Mouse (Mus musculus) heart, postnatal 10 days (tissue): ENCODE data around the gene Crb2. TPM values are rescaled to one million over a fixed set of nuclear protein-coding genes. Genes with fewer than 3 reads are reported as not detected.
A peak's percentile ranks its signal among the peaks of the same experiment; 100 is the strongest.

Source experiments
- DNase-seq, 2 experiments: peaks; one replicate each; pipeline ENCODE4 v3.0.0; 2021
- intact Hi-C: fragments of 180-260 bp; cut with DNase I; formaldehyde crosslinking; loops from one replicate; pipeline ENCODE4 v1.15.1; 2025
- total RNA-seq, 2 experiments: library from RNA; stranded (reverse); gene quantifications; 2 replicates each; pipeline ENCODE4 v1.2.3; 2021

The Crb2 gene
- 1 to 10 TPM in 1 of 2 experiments, under 1 TPM in 1; 0.96 to 1.7 TPM for total RNA-seq

DNA sequence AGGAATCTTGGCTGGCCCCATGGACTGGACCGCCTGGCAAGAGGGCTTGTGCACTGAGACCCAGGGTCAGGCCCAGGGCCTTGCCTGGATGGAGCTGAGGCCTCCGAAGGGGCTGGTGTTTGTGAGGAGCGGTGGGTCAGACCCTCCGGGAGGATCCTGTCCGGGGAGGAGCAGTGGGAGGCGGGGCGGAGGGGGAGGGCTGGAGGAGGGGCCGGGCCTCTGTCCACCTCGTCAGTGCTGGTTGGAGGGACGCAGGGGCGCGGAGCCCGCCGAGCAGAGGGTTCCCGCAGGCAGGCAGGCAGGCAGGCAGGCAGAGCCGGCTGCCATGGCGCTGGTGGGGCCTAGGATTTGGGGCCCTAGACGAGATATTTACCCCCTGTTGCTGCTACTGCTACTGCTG lies at the start of gene Crb2:
Crb2 (plus strand) TSS at position 234 of the 400 bp plus-strand sequence.
- no peak for DNase-seq
- intact Hi-C loops = loop anchor here (10.0 kb wide), 1 partner anchor 391 kb away; no protein-coding TSS in a partner anchor

GRCm38 (mm10) chr2:37731241-37731801 lies 44.7 kb upstream of the Crb2 start:
- no peak for DNase-seq
- intact Hi-C loops = no loop called here

DNA sequence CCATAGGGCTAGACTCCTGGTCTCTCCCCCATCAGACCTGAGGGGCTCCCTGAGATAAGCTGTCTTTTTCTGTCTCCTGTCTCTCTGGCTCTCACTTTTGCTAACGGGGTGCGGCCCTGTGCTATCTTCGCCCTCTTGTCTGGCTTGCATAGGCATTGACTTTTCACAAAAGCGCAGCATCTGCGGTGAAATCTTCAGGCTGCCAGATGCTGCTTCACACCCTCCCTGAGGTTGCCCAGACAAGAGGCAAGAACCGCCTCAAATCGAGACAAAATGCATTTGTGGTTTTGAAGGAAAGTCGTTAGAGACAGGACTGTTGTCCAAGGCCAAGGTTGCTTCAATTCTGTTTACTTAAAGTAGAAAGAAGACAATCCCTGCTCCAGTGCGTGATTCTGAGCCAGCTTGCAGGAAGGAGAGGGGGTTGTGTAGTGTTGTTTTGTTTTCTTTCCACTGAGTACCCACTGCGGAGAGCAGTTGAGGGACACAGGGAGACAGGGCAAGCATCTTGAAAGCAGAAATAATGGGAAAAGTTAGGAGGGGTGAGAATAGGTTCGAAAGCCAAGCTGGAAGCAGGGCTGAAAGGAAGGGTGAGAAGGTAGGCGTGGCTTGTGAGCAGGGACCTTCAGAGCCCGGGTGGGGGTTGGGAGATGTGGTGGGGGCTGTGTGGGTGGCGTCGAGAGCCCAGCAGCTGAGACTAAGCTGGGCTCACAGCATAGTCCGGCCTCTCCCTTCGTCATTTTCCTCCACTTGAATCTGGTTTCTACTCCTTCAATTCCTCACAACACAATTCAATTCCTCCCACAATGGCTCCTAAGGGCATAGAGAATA lies 40.9 kb upstream of the Crb2 start:
- DNase-seq = peak in 1 of 2 experiments; percentile 47
- intact Hi-C loops = no loop called here

DNA sequence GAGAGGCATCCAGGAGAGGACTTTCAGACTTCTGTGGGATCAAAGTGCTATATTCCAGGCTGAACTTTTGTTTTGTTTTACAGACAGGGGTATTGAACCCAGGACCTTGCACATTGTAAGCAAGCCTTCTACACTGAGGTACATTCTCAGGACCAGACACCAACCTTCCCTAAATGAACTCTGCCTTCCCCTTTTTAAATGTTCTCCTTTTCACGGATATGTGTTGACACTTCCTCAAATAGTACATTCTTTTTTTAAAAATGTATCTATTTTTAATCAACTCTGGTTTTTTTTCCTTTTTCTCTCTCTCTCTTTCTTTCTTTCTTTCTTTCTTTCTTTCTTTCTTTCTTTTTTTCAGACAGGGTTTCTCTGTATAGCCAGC lies 40.3 kb upstream of the Crb2 start:
- DNase-seq = no peak
- intact Hi-C loops = no loop called here

GRCm38 (mm10) chr2:37741806-37742554 lies 34.1 kb upstream of the Crb2 start:
- intact Hi-C loops = no loop called here
- DNase-seq = no peak

DNA sequence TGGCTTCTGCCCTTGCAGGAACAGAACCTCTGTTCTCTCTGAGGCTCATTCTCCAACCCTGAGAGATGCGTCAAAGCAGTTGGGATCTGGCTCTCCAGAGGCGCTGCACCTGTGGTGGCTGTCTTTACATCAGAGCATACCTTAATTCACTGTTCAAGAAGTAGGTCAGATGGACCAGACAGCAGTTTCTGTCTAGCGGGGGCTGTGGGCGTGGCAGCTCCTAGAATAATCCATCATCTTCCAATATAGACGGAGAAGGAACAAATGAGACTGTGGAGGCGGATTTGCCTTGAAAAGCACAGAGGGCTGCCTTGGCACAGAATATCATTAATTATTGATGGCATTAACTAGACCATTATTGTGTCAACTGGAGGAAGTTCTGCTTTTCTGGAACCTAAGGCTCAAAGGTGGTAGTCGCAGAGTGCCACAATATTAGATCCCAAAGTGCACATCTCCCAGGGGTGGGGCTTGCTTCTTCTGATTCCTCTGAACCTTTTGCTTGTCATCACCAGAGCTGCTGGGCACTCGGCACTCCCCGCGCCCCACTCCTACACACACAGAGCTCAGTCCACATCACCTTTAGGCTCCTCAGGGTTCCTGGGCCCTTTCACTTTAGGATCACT lies 31.2 kb upstream of the Crb2 start:
- no peak for DNase-seq
- intact Hi-C loops = no loop called here

GRCm38 (mm10) chr2:37746293-37747049 lies 29.6 kb upstream of the Crb2 start:
- no peak for DNase-seq
- intact Hi-C loops = no loop called here

GRCm38 (mm10) chr2:37747909-37748308 lies 28.1 kb upstream of the Crb2 start:
- DNase-seq = no peak
- intact Hi-C loops = loop anchor here (2.0 kb wide), 1 partner anchor 19 kb away; no protein-coding TSS in a partner anchor

- peak; percentile 58 to 64 for DNase-seq
- intact Hi-C loops = loop anchor here (2.0 kb wide), 1 partner anchor 18 kb away; no protein-coding TSS in a partner anchor
Observed at GRCm38 (mm10) chr2:37748442-37749066, 27.5 kb upstream of the Crb2 start.

GRCm38 (mm10) chr2:37749323-37749722 lies 26.7 kb upstream of the Crb2 start:
- no peak for DNase-seq
- intact Hi-C loops = loop anchor here (2.0 kb wide), 1 partner anchor 17 kb away; no protein-coding TSS in a partner anchor

GRCm38 (mm10) chr2:37751114-37751513 lies 24.9 kb upstream of the Crb2 start:
- intact Hi-C loops = no loop called here
- DNase-seq = no peak

DNA sequence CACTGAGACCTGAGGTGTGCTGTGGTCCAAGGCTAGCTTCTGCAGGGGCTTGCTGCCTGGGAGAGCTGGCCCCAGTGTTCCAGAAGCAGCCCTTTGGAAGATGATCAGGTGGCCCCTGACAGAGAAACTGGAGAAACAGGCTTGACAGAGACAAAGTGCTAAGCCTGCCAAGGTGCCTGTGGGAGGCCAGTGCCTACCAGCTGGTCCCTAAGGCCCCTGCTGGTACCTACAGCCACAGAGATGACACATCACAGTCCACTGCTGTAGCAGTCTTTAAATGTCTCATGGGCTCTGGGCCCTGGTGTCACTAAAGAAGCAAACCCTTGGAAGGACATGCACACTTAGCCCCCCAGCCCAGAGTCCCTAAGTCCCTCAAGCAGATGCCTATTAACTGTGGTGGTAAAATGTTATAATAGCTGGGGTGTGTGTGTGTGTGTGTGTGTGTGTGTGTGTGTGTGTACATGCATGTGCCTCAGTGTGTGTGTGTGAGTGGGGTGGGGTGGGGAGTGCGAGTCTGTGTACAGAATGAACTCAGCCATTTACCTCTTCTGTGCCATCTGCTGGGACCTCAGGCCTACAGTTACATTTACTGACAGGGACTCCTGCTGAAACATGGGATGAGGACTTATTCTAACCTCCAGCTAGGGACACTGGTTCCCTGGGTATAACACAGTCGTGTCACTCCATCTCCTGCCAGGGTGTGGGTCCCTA lies 19.7 kb upstream of the Crb2 start:
- intact Hi-C loops = no loop called here

GRCm38 (mm10) chr2:37757016-37757415 lies 19.0 kb upstream of the Crb2 start:
- intact Hi-C loops = no loop called here
- DNase-seq = no peak

More for the DNA sequence above, 19.7 kb upstream of the Crb2 start:
- DNase-seq = no peak

GRCm38 (mm10) chr2:37757784-37758183 lies 18.3 kb upstream of the Crb2 start:
- intact Hi-C loops = no loop called here
- DNase-seq = no peak

GRCm38 (mm10) chr2:37758343-37759015 lies 17.6 kb upstream of the Crb2 start:
- intact Hi-C loops = no loop called here
- DNase-seq = no peak

DNA sequence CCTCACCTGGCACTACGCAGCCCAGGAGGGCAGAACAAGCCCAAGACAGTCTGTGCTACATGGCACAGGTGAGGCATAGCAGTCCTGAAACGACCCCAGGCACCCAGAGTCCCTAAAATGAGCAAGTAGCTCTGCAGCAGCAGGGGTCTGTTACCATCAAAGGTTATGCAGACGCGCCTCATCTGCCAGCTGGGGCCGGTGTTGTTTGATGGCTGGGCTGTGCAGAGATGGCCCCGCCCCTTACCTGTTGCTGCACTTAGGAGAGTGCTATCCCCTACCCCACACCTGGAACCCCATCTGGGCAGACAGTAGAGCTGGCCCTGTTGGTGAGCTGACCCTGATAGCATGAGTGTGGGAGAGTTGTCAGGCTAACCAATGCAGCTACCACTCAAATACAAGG lies 15.4 kb upstream of the Crb2 start:
- no peak for DNase-seq

DNA sequence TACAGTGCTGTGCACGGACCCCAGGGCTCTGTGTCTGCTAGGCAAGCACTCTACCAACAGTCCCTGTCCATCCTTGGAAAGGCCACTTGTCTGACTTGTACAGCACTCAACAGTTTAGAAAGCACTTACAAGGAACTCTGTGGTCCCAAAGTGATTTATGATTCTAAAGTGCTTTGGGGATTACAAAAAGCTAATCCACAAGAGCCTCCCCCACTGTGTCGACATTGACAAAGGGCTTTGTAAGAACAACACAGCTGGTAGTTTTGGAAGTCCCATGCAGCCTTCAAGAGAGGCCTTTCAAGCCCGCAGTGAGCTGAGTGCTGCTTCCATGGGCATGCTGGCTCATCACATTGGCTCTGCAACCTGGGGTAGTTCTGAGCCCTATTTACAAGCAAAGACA lies 12.4 kb upstream of the Crb2 start:
- intact Hi-C loops = no loop called here
- no peak for DNase-seq

More for the DNA sequence above, 15.4 kb upstream of the Crb2 start:
- intact Hi-C loops = no loop called here

- intact Hi-C loops = no loop called here
- DNase-seq = no peak
Observed at GRCm38 (mm10) chr2:37764514-37764913, 11.5 kb upstream of the Crb2 start.
